Mouse (Mus musculus): ENCODE data around the gene Kcnk16.
A peak's percentile ranks its signal among the peaks of the same experiment; 100 is the strongest.

The Kcnk16 gene

GRCm38 (mm10) chr14:20229437-20229836 is 39.6 kb downstream of the Kcnk16 start:
- no peak for DNase-seq

- DNase-seq, result no peak
These were observed 40.7 kb downstream of the Kcnk16 start for GRCm38 (mm10) chr14:20228336-20228735.

GRCm38 (mm10) chr14:20226982-20227381 is 42.0 kb downstream of the Kcnk16 start:
- no peak for DNase-seq

GRCm38 (mm10) chr14:20226488-20226887 is 42.5 kb downstream of the Kcnk16 start:
- no peak for DNase-seq

- no peak for DNase-seq
These were observed 43.5 kb downstream of the Kcnk16 start for GRCm38 (mm10) chr14:20225525-20225924.

GRCm38 (mm10) chr14:20224576-20225218 is 44.3 kb downstream of the Kcnk16 start:
- no peak for DNase-seq

GRCm38 (mm10) chr14:20224163-20224562 is 44.8 kb downstream of the Kcnk16 start:
- DNase-seq, result peak; percentile 8

GRCm38 (mm10) chr14:20223253-20223652 is 45.7 kb downstream of the Kcnk16 start:
- no peak for DNase-seq

- DNase-seq, result no peak
These were observed 47.9 kb downstream of the Kcnk16 start for GRCm38 (mm10) chr14:20221083-20221482.

GRCm38 (mm10) chr14:20219849-20220248 is 49.1 kb downstream of the Kcnk16 start:
- DNase-seq, result no peak

- DNase-seq, result no peak
These were observed 51.6 kb downstream of the Kcnk16 start for GRCm38 (mm10) chr14:20217299-20217864.

- no peak for DNase-seq
These were observed 52.3 kb downstream of the Kcnk16 start for GRCm38 (mm10) chr14:20216561-20217298.

- DNase-seq, result no peak
These were observed 53.2 kb downstream of the Kcnk16 start for GRCm38 (mm10) chr14:20215826-20216225.

- no peak for DNase-seq
These were observed 54.9 kb downstream of the Kcnk16 start for GRCm38 (mm10) chr14:20214125-20214524.

- DNase-seq, result no peak
These were observed 57.0 kb downstream of the Kcnk16 start for GRCm38 (mm10) chr14:20211754-20212601.
